Mouse (Mus musculus): ENCODE measurements around the gene Ccnd3.

The Ccnd3 gene

DNA sequence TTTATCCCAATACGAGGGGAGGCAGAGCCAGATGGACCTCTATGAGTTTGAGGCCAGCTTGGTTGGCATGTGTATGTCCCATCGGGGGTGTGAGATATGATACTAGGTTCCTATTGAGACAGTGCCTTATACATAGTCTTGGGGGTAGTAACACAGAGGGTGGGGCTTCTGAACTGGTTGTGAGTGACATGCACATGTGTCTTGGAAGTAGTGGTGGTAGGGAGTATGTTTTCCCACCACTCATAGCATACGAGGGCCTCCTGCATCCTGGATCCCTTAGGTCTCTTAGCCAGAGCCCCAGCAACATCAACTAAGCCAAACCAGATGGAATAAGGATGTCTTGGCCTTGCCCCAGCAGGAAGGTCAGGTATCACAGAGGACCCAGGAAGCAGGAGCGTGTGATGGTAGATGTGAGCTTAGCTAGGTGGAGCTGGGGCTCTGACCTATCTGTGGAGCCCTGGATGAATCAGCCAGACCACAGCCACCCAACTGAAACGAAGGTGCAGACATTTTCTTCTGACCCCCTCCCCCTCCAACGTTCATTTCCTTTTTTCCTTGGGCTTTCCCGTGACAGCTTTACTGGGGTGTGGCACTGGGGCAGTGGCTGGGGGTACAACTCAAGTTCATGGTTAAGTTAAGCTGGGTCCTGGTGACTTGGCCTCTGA lies 10.5 kb downstream of the Ccnd3 start:
- DNase-seq (ENCODE audit: low read depth) = peak; percentile 47

DNA sequence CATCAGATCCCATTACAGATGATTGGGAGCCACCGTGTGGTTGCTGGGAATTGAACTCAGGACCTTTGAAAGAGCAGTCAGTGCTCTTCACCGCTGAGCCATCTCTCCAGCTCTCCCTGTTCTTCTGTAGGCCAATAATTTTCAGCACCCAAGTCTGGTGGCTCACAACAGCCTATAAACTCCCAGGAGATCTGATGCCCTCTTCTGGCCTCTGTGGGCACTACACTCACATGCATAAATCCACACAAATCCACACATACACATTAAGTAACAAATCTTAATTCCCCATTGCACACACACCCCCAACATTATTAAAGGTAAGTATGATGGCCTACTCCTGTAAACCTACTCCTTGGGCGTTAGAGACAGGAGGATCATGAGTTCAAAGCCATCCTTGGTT lies 11.4 kb downstream of the Ccnd3 start:
- DNase-seq (ENCODE audit: low read depth) = peak; percentile 36

DNA sequence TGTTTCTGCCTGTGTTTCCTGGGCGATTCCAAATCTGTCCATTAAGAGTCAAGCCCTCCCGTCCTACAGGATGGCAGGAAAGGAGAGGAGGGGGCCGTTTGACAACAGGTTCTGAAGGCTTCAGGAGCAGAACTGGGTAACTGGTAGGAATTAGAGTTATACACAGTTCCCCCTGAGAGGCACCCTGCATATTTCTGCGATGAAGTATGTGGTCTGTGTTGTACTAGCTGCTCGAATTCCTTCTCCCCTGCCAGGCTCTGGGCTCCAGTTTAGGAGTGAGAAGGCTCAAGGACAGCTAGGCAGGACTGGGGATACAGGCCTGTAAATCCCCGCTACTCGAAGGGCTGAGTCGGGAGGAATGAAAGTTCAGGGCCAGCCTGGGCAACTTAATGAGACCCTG lies 13.4 kb downstream of the Ccnd3 start:
- DNase-seq (ENCODE audit: low read depth) = no peak

DNA sequence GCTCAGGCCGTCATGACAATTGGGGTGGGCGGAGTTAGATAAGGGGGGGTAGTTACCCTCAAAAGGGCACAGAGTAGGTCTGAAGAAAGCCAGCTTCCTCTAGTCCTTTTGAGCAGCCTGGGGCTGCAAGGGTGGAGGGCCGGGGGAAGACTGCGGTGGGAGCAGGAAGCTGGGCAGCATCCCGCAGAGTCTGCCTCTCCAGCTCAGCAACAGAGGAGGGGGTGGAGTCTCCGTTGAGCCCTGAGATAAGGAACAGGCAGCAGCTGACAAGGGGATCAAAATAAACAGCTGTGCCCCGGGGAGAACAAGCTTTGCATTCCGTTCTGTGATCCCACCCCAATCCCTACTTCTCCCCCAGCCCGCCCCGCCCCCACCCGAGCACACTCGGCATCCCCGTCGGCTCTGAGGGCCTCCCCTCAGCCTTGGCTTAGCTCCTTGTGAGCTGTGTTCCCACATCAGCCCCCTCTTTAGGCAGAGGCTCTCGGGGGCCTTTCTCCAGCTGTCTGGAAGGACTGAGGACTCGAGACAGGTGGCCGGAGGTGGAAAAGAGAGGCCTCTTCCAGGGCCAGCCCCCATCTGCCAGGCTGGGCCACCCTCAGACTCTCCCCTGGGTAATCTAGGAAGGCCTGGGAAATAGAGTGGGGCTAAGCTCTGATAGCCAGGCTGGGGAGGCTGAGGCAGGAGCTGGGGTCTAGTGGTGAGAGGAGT lies 16.9 kb downstream of the Ccnd3 start:
- peak; percentile 97 for DNase-seq (ENCODE audit: low read depth)

DNA sequence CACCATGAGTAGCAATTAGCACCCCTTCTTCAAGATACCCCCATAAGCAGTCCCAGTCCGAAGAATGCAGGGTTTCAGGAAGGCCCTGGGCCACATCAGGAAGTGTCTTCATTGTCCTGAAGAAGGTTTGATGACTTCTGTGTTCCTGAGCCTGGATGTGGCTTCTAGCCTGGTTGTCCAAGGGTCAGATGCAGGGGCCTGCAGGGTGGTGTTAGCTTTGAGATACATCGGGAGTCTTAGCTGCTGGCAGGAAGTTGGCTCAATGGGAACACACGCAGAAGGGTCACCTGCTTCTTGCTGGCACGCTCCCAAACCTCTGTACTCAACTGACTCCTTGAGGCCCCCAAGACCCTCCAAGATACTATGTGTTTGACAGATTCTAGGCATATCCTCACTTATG lies 17.7 kb downstream of the Ccnd3 start:
- peak; percentile 54 for DNase-seq (ENCODE audit: low read depth)

DNA sequence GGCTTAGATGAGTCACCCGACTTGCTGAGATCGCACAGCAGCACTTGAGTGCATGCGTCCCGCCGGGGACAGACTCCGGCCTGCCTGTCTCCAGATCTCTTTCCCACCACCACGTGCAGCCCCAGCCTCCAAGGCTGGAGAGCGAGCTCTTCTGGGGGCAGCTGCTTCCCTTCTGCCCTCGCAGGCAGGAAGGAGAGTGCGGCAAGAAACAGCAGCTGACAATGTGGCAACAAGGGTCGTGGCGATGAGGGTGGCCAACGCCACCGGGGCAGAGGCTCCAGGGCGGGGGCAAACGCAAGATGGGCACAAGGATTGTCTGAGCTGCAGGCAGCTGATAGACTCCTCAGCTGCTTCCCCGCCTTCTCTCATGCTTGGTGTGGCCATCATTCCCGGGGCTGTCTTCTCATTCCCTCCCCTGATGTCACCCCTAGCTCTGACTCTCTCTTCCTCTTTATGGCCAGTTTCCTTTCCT lies 18.4 kb downstream of the Ccnd3 start:
- peak; percentile 87 for DNase-seq (ENCODE audit: low read depth)

DNA sequence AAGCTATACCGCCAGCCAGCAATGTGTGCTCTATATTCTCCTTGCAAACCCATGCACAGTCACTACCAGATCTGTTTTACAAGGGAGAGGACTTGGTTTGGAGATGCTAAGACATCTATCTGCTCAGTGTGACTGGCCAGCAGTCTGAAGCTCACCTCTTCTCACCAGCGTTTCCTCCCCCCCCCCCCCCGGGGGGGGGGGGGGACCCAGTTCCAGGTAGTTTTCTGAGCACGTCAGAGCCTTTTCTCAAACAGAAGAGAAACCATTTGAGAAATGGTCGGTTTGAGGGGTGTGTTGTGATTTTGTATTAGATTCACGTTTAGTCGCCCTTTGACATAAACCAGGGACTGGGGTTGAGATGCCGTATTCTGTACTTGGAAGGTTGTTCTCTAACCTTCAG lies 19.2 kb downstream of the Ccnd3 start:
- DNase-seq (ENCODE audit: low read depth) = no peak

DNA sequence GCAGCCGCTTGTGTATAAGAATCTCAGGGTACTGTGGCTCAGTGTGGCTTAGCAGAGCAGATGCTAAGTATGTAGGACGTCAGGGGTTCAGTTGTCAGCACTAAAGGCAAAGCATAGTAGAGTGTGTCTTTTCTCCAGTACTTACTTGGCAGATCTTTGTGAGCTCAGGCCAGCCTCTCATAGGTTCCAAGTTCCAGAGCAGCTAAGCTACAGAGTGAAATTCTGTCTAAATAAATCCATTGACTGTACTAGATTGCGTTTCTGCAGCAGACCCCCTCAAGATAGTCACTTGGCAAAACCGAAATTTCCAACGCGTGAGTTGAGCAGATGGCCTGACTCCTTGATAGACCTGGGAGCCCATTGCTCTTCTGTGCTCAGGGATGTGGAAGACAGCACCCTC lies 20.1 kb downstream of the Ccnd3 start:
- no peak for DNase-seq (ENCODE audit: low read depth)

DNA sequence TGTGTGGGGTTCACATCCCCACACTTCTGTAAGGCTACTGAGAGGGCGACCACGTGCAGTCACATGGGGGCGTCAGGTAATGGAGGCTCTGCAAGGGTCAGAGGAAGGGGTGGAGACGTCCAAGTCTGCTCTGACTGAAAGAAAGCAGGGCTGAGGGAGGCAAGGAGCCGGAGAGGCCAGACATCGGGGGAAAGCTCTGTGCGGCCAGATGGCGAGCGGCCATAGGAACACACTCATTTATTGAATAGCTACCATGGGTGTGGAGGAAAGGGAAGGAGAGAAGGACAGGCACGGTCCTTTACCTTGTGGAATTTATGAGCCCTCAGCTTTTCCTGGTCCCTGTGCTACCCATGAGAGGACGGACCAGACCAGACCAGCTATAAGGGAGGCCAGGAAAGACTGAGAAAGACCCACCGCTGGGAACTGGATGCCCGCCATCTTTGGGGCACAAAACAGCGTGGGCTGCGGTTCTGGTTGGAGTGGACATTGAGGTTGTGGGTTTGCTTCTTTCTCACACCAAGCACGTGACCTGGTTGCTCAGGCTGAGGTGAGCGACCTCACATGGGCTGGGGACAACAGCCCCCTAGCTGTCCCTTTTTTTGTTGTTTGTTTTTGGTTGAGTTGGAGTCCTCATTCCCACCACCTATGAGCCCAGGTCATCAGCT lies 22.1 kb downstream of the Ccnd3 start:
- no peak for DNase-seq (ENCODE audit: low read depth)

DNA sequence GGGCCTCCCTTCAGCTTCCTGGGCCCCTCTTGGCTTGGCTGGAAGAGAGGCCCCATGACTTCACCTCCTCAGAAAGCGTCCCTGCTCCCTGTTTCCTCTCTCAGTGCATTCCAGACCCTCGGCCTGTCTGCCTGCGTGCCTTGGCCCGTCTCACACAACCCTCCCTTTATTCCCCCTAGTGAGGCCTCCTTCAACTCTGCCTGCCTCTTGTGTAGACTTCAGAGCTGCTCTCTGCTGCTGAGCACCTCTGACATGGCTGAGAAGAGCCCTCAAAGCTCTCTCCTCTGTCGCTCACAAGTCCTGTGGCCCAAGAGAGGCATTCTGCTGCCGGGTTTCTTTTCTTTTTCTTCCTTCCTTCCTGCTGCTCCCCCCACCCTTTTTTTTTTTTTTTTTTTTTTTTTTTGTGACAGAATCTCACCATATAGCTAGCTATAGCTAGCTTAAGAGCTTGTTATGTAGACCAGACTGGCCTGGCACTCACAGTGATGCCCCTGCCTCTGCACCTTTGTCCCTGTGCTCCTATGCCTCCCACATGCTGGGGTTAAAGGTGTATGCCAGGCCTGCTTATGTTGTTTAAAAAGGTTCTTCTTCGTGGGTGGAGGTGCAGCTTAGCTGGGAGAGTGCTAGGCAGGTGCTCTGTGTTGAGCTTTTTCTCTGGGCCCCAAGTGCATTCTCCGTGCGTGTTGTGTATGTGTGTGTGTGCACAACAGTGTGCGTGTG lies 22.9 kb downstream of the Ccnd3 start:
- DNase-seq (ENCODE audit: low read depth) = no peak

DNA sequence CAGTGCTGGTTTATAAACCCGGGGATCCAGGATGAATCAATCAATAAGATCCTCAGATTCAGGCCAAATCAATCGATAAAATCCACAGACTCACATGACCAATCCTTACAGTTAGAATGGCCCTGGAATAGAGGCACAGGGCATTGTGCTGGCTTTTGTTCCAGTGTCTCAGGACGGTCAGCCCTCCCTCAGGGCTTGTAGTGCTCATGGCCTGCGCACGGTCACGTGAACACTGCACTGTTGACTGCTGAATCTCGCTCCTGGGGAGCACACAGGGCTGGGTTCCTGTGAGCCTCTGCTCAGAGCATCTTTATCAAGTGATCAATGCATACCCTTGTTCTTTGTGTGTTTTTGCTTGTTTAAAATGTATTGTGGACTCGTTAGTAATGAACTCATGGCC lies 24.1 kb downstream of the Ccnd3 start:
- no peak for DNase-seq (ENCODE audit: low read depth)

DNA sequence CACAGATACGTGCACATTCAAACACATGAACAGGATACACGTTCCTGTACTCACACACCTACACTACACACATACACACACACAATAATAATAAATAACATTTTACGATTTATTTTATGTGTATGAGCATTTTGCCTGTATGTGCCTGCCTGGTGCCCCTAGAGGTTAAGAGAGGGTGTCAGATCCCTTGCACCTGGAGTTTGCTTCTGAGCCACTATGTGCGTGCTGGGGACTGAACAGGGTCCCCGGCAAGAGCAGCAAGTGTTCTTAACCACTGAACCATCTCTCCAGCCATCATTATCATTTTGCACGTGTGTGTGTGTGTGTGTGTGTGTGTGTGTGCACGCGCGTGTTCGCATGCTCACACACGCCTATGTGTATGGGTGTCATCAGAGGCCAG lies 24.7 kb downstream of the Ccnd3 start:
- DNase-seq (ENCODE audit: low read depth) = no peak

DNA sequence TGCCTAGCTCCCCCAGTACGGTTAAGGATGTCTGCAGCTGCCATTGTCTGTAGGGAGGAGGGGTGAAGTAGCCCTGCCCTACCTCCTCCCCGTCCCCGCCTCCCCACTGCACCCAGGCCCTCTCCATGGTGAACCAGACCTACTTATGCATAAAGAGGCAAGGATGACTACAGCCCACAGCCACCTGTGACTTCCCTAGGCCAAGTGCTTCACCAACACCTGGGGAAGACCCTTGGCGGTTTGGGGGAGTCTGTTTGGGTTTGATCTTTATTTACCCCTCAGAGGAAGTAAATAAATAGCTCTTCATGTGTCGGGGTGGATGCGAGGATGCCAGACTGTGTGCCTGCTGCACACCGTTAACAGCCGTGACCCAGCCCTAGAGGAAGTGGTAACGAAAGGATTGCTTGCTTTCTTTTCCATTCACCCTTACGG lies 26.6 kb downstream of the Ccnd3 start:
- DNase-seq (ENCODE audit: low read depth) = no peak

DNA sequence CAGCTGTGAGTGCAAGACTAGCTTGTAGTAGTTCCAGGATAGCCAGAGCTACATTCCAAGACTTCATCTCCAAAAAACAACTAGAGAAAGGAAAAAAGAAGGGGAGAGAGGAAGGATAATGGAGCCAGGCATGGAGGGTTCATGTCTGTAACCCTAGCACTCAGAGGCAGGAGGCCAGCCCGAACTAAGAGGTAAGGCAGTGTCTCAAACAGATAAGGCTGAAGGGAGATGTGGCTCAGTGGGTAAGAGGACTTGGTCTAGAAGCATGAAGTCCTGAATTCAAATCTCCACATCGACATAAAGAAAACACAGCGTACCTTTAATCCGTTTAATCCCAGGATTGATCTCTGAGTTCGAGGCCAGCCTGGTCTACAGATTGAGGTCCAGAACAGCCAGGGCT lies 27.5 kb downstream of the Ccnd3 start:
- no peak for DNase-seq (ENCODE audit: low read depth)

DNA sequence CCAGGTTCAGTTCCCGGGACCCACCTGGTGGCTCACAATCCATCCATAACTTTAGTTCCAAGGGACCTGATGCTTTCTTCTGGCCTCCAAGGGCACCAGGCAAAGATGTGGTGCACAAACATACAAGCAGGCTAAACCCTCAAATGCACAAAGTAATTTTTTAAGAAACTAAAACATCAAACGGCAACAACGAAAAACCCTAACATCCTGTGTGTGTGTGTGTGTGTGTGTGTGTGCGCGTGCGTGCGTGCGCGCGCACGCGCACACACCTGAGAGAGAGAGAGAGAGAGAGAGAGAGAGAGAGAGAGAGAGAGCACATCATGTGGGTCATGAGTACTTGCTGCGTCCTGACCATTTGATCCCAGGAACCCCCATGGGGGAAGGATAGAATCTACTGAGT lies 28.8 kb downstream of the Ccnd3 start:
- no peak for DNase-seq (ENCODE audit: low read depth)

DNA sequence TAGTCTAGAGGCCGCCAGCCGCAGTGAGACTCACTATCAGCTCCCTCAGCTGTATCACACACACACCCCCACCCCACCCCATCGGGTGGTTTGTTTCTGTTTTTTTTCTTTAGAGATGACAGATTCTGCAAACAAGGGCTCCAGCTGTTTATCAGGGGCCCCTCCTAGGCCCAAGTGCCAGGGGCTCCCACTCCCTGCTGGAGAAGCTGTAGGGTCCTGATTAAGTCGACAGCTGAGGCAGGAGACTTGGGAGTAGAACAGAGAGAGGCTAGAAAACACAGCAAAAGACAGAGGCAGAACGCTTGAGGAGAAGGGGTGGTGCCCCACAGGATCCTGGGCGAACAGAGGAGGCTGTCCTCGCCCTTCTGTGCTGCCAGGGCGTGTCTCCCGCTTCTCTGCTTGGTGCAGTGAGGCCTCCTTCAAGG lies 31.0 kb downstream of the Ccnd3 start:
- DNase-seq (ENCODE audit: low read depth) = no peak

DNA sequence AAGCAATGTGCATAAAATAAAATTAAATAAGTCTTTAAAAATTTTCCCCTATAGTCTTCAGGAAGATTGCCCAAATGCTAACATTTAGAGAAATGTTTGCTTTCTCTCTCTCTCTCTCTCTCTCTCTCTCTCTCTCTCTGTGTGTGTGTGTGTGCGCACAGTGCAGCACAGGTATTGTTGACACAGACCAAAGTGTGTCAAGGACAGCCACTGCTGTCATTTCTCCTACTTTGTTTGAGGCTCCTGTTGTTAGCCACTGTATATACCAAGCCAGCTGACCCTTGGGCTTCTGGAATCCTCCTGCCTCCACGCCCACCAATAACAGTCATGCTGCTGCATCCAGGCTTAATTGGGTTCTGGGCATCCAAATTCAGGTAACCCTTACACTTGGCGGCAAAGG lies 33.2 kb downstream of the Ccnd3 start:
- DNase-seq (ENCODE audit: low read depth) = no peak

DNA sequence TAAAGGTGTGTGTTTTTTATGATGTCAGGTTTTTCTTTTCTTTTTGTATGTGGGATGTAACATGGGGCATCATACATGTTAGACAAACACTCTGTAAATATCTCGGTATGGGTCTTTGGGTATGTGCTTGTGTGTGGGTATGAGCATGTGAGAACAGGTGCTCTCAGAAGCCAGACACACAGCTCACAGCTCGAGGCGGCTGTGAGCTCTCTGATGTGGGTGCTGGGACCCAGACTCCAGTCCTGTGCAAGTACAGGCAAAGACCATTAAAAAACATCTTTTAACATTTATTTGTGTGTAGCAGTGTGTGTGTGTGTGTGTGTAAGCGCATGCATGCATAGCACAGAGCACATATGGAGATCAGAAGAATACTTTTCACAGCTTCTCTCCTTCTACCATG lies 34.3 kb downstream of the Ccnd3 start:
- DNase-seq (ENCODE audit: low read depth) = no peak

DNA sequence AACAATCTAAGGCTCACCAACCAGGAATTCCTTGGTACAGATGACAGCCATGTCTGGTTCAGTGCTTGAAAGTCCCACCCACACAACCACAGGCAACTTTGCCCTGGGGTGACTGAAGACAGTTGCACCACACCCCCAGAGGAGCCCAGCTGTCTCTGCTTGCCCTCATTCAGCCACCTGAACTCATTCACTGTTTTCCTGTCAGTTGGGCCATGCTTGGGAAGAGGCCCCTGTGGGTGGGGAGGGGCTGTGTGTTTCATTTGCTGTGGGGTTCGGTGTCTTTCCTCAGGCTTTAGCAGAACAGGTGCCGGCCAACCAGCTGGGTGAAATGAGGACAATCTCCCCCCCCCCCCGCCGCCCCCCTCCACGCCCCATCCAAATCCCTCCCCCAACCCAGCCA lies 37.2 kb downstream of the Ccnd3 start:
- DNase-seq (ENCODE audit: low read depth) = peak; percentile 86

DNA sequence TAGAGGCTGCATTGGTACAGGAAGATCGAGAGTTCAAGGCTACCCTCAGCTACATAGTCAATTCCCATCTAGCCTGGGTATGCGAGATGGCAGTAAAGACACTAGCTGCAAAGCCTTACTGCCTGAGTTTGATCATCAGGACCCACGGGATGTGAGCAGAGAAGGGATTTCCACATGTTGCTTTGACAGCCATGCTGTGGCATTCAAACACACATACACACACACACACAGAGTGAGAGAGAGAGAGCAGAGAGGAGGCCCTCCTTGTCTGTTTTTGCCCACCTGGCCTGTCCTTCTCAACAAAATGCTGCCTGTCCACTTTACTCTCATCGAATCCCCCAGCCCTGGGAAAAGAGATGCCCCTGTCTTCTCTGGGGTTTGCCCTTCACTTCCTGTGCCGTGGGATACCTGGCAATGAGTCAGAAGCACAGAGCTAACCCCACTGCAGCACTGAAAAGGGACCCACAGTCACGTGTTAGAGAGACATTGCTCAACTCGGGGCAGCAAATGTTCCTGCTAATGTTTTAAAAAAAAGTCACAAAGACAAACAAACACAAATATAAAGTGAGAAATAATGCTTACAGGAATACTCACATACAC lies 38.3 kb downstream of the Ccnd3 start:
- DNase-seq (ENCODE audit: low read depth) = peak; percentile 85

DNA sequence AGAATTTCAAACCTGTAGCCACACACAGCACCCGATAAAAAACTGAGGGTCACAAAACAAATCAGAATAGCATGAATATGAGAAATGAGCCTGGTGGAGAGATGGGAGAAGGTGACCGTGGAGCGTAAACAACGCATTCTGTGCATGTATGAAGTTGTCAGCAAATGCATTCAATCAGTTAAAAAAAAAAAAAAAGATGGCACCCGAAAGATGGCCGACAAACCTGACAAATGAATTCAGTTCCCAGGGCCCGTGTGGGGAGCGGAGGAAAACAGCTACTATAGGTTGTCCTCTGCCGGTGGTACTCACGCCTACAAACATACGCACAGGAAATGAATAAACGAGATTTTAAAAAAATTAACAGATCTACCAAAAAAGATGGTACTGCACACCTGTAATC lies 40.3 kb downstream of the Ccnd3 start:
- no peak for DNase-seq (ENCODE audit: low read depth)

DNA sequence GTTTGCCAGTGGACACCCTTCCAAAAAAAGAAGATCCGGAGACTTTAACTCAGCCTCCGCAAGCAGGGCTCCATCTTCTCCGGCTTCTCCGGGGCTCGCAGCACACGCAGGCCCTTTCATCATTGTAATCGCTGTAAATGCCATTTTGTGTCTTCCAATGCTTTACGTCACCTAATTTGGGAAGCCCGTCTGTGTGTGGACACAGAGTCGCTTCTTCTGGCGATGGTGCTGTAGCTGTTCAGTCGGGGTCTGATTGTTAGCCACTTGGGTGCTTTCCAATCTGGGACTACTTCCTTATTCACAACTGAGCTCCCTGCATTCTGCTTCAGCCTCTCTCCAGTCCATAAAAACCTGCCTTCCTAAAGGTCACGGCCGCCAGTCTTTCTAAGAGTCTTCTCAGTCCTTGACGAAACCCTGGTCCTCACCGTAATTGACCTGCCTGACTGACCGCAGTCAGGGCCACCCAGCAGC lies 41.0 kb downstream of the Ccnd3 start:
- DNase-seq (ENCODE audit: low read depth) = no peak

Measured in 416B (cell line).